ENCODE assay signal across 8 mouse cellular contexts in the genomic region with DNA sequence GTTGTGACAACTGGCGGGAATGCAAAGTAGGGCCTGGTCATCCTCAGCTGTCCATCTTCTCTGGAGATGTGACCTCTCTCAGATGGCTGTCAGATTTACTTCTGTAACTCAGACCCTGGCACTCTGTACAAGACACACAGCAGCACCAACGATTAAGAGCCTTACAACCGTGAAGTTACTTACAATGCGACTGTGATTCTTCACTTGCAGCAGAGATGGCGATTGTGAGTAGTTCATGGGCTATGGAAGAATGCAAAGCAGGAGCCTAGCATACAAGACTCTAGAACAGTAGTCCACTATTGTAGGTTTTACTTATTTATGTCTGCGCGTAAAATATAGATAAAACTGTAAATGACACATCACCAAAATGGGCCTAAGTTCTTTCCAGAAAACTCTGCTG. TPM values are rescaled to one million over a fixed set of nuclear protein-coding genes. Genes with fewer than 3 reads are reported as not detected.
A peak's percentile ranks its signal among the peaks of the same experiment; 100 is the strongest.
DNase-seq lines count a peak whose midpoint lies in the region; ATAC-seq and TF ChIP-seq lines count a peak whose summit lies in the region.

No protein-coding gene starts in this region.

- peak overlapping the region; percentile 61 for H3K4me2 ChIP-seq in limb, embryonic 15.5 days
- peak overlapping the region; percentile 70 for H3K4me2 ChIP-seq in stomach, embryonic 16.5 days (ENCODE audit: low read depth, low read length)

- H3K36me3 ChIP-seq in megakaryocyte, embryonic 14.5 days (replicated peaks; ENCODE audit: low read length), result peaks cover 20% of the 10 kb centered on the region
- H3K36me3 ChIP-seq in limb, embryonic 15.5 days, result 0 out of 2 replicates have a peak, but pooled peaks cover 5% of the 10 kb centered on the region
- no peaks in the 10 kb centered on the region for H3K36me3 ChIP-seq in stomach, embryonic 16.5 days (ENCODE audit: control insufficient read depth, insufficient read depth, low read length)

- H3K9me3 ChIP-seq in megakaryocyte, embryonic 14.5 days, result peaks cover 4% of the 10 kb centered on the region; the same call in 1 of the 2 replicates
- H3K9me3 ChIP-seq in limb, embryonic 15.5 days, result no peaks in the 10 kb centered on the region
- no peaks in the 10 kb centered on the region for H3K9me3 ChIP-seq in stomach, embryonic 16.5 days (replicated peaks; ENCODE audit: control insufficient read depth, low read length)

- no peak for DNase-seq in cerebellum, adult 2 months
- no peak for DNase-seq in cerebellum, postnatal 14 days
- DNase-seq in frontal cortex, postnatal 25 days (ENCODE audit: low spot score in 2 of 2), result no peak

- H3K4me1 ChIP-seq in cerebellum, adult 2 months (ENCODE audit: control insufficient read depth, insufficient read depth, low read length), result peaks cover 8% of the 10 kb centered on the region
- peaks cover 54% of the 10 kb centered on the region for H3K4me1 ChIP-seq in megakaryocyte, embryonic 14.5 days
- peaks cover 25% of the 10 kb centered on the region for H3K4me1 ChIP-seq in limb, embryonic 15.5 days
- H3K4me1 ChIP-seq in stomach, embryonic 16.5 days (ENCODE audit: control insufficient read depth, insufficient read depth, low read length), result peaks cover 16% of the 10 kb centered on the region

- no peak for ATAC-seq in megakaryocyte, adult 5-6 weeks (ENCODE audit: poor library complexity, severe bottlenecking)
- ATAC-seq in limb, embryonic 15.5 days (ENCODE audit: insufficient number of reproducible peaks, low FRiP score, low TSS enrichment, low read depth), result no peak
- no peak for ATAC-seq in stomach, embryonic 16.5 days (ENCODE audit: insufficient read depth, low FRiP score)
- ATAC-seq in CD4-positive, CD25-positive, alpha-beta regulatory T cell, adult 4 months, result no peak

- 15% methylated on average over 7 of the region's 7 CpGs for WGBS in cerebellum, adult 2 months
- 25% methylated on average over 7 of the region's 7 CpGs for WGBS in limb, embryonic 15.5 days
- 19% methylated on average over 7 of the region's 7 CpGs for WGBS in stomach, embryonic 16.5 days

- H3K27ac ChIP-seq in cerebellum, adult 2 months (ENCODE audit: insufficient read depth, low read length), result 0 out of 2 replicates have a peak overlapping the region, but pooled peaks have one; percentile 6
- peak overlapping the region; percentile 93 for H3K27ac ChIP-seq in limb, embryonic 15.5 days
- H3K27ac ChIP-seq in stomach, embryonic 16.5 days (ENCODE audit: low read length), result peak overlapping the region; percentile 97

- TF ChIP-seq CTCF in cerebellum, adult 2 months (IDR thresholded peaks at IDR 0.05; ENCODE audit: borderline replicate concordance, insufficient read depth, low read depth, low read length), result no peak

- H3K4me3 ChIP-seq in cerebellum, adult 2 months (replicated peaks; ENCODE audit: insufficient read depth, low read depth, low read length), result peak overlapping the region; percentile 92
- peak overlapping the region; percentile 93 for H3K4me3 ChIP-seq in megakaryocyte, embryonic 14.5 days (replicated peaks)
- peak overlapping the region; percentile 83 for H3K4me3 ChIP-seq in limb, embryonic 15.5 days
- H3K4me3 ChIP-seq in stomach, embryonic 16.5 days (replicated peaks; ENCODE audit: low read length), result peak overlapping the region; percentile 99

- peak overlapping the region; percentile 86; the same call in 1 of the 2 replicates for H3K9ac ChIP-seq in limb, embryonic 15.5 days
- H3K9ac ChIP-seq in stomach, embryonic 16.5 days (ENCODE audit: low read length), result peak overlapping the region; percentile 95

- H3K27me3 ChIP-seq in cerebellum, adult 2 months (ENCODE audit: control insufficient read depth, insufficient read depth, low read length), result no peaks in the 10 kb centered on the region
- H3K27me3 ChIP-seq in megakaryocyte, embryonic 14.5 days (replicated peaks), result peaks cover 16% of the 10 kb centered on the region
- H3K27me3 ChIP-seq in limb, embryonic 15.5 days, result no peaks in the 10 kb centered on the region
- no peaks in the 10 kb centered on the region for H3K27me3 ChIP-seq in stomach, embryonic 16.5 days (ENCODE audit: control insufficient read depth, insufficient read depth, low read length)

- TF ChIP-seq POLR2A in cerebellum, adult 2 months (IDR thresholded peaks at IDR 0.05; ENCODE audit: borderline replicate concordance, insufficient read depth, low read length), result no peak

RNA-seq across cellular contexts. Expression of a gene that starts 12.8 kb away (rescaled TPM):
- polyA plus RNA-seq in cerebellum, adult 2 months (2012; rRNA removed), result 99.8 and 105 TPM in 2 replicates
- polyA plus RNA-seq in megakaryocyte, embryonic 14.5 days (2012; ENCODE audit: insufficient read depth, low replicate concordance), result 15.6 and 16.1 TPM in 2 replicates
- total RNA-seq in megakaryocyte, adult 5-6 weeks (2015), result 304 and 336 TPM in 2 replicates
- 529 and 571 TPM in 2 replicates for total RNA-seq in megakaryocyte, adult 5-6 weeks (2017)
- polyA plus RNA-seq in limb, embryonic 15.5 days (2015; fragmentation: Nextera tagmentation; extraction: Ambion mirVana), result 247 and 248 TPM in 2 replicates
- polyA plus RNA-seq in stomach, embryonic 16.5 days (2015; fragmentation: Nextera tagmentation; extraction: Ambion mirVana), result 231 and 249 TPM in 2 replicates
- 100 to 1,000 TPM; 354 to 386 TPM for polyA plus RNA-seq in CD4-positive, CD25-positive, alpha-beta regulatory T cell, adult 4 months (2017; shearing (Covaris generic))

RNA-seq across cellular contexts. Expression of a gene that starts 39.6 kb away (rescaled TPM):
- 20.2 and 21.1 TPM in 2 replicates for polyA plus RNA-seq in cerebellum, adult 2 months (2012; rRNA removed)
- 1.4 and 4.5 TPM in 2 replicates for polyA plus RNA-seq in megakaryocyte, embryonic 14.5 days (2012; ENCODE audit: insufficient read depth, low replicate concordance)
- total RNA-seq in megakaryocyte, adult 5-6 weeks (2015), result 24.7 and 31.2 TPM in 2 replicates
- 30.1 and 39.5 TPM in 2 replicates for total RNA-seq in megakaryocyte, adult 5-6 weeks (2017)
- 7.3 and 7.6 TPM in 2 replicates for polyA plus RNA-seq in limb, embryonic 15.5 days (2015; fragmentation: Nextera tagmentation; extraction: Ambion mirVana)
- polyA plus RNA-seq in stomach, embryonic 16.5 days (2015; fragmentation: Nextera tagmentation; extraction: Ambion mirVana), result 6.7 and 7.6 TPM in 2 replicates
- 10 to 100 TPM; 60.7 to 69.8 TPM for polyA plus RNA-seq in CD4-positive, CD25-positive, alpha-beta regulatory T cell, adult 4 months (2017; shearing (Covaris generic))

Comparison
In these comparisons a context has a peak if more than half of its experiments do, and no peak if none do; other contexts are left out.
1. H3K27ac ChIP-seq: peak in every context shown above with its lines; median percentile 97 in stomach, embryonic 16.5 days; 93 in limb, embryonic 15.5 days; 6 in cerebellum, adult 2 months.